Mouse (Mus musculus): ENCODE measurements around the gene Cyp4a31. TPM values are rescaled to one million over a fixed set of nuclear protein-coding genes. Genes with fewer than 3 reads are reported as not detected.
"Not testable (repeated sequence)": the region's sequence is repeated elsewhere in the genome, so short reads cannot be mapped to it uniquely, and the experiment has no call there.

Cyp4a31 gene
- total RNA-seq, 2 experiments from 2014 or later, result not detected

DNA sequence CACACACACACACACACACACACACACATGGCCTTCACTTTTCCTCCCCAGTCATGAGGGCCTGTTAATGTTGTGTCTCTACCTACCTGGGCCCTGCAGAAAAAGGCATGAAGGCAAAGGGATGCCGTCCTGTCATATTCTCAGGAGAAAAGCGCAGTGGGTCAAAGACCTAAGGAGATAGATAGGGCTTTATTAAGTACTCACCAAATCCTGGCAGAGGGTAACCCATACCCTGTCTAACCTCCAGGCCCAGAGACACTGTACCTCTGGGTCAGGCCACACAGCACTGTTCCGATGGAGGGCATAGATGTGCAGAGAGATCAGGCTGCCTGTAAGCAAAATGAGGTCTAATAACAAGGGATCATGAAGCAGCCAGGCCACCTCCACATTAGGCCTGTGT, 62.1 kb downstream of the Cyp4a31 start:
- DNase-seq (ENCODE audit: extremely low spot score in 1 of 2, low spot score in 2 of 2); intact Hi-C loops (cut with DNase I): not testable (repeated sequence)

Other genes with a start within 250 kb of the Cyp4a31 start
- not detected for gene Cyp4a12b, start 152.0 kb upstream of the Cyp4a31 start, total RNA-seq (2021)
- gene Cyp4a30b, start 111.0 kb upstream of the Cyp4a31 start, total RNA-seq (2021), result not detected
- not detected for gene Cyp4a14, start 67.5 kb upstream of the Cyp4a31 start, total RNA-seq (2021)
- not detected for gene Cyp4a10, start 45.4 kb upstream of the Cyp4a31 start, total RNA-seq (2021)
- gene Cyp4a32, start 37.3 kb downstream of the Cyp4a31 start, total RNA-seq (2021), result not detected
- gene Cyp4b1, start 84.1 kb downstream of the Cyp4a31 start, total RNA-seq (2021), result 1 to 10 TPM; 2.7 to 2.9 TPM
- gene Efcab14, start 174.1 kb downstream of the Cyp4a31 start, total RNA-seq (2021), result 10 to 100 TPM; 28.8 to 31.6 TPM
- not detected for gene Tex38, start 217.4 kb downstream of the Cyp4a31 start, total RNA-seq (2021)
- 10 to 100 TPM; 27.0 to 29.1 TPM for gene Atpaf1, start 221.2 kb downstream of the Cyp4a31 start, total RNA-seq (2021)